Mouse (Mus musculus) lung, adult 2 months (tissue): ENCODE data around the gene Tnfsf18.

ENCODE experiments used
- CTCF ChIP-seq: fragments of 200-500 bp; IDR thresholded peaks from 2 replicates; pipeline ENCODE4 v1.5.1; 2011; ENCODE audit warnings: mild to moderate bottlenecking, low read length, control low read depth; ENCODE audit not compliant: insufficient read depth
- POLR2A ChIP-seq: fragments of 200-500 bp; IDR thresholded peaks from 2 replicates; pipeline ENCODE4 v1.6.1; 2011; ENCODE audit warnings: low read depth, mild to moderate bottlenecking, control low read depth, low read length, borderline replicate concordance; ENCODE audit errors: extremely low read depth

- TF ChIP-seq CTCF = no peak
- TF ChIP-seq POLR2A = no peak
Observed at GRCm38 (mm10) chr1:161494343-161494742, at the start of gene Tnfsf18.
